Mouse (Mus musculus) testis, adult 2 months (tissue): Measurements from ENCODE around the gene D930007J09Rik. TPM values are rescaled to one million over a fixed set of nuclear protein-coding genes. Genes with fewer than 3 reads are reported as not detected.

ENCODE experiments used
- H3K27ac ChIP-seq: fragments of 200-500 bp; 2 replicates; pipeline ENCODE4 v1.5.1; 2012; ENCODE audit warnings: low read depth, low read length; ENCODE audit not compliant: control insufficient read depth, insufficient read depth
- H3K27me3 ChIP-seq: fragments of 200-500 bp; 2 replicates; pipeline ENCODE4 v1.6.1; 2012; ENCODE audit warnings: mild to moderate bottlenecking, low read length, moderate library complexity; ENCODE audit not compliant: control insufficient read depth, insufficient read depth
- H3K36me3 ChIP-seq: fragments of 200-500 bp; 2 replicates; pipeline ENCODE4 v1.6.1; 2012; ENCODE audit warnings: mild to moderate bottlenecking, low read length; ENCODE audit not compliant: control insufficient read depth, insufficient read depth
- H3K4me1 ChIP-seq: fragments of 200-500 bp; 2 replicates; pipeline ENCODE4 v1.6.1; 2012; ENCODE audit warnings: low read length; ENCODE audit not compliant: control insufficient read depth, insufficient read depth
- H3K4me3 ChIP-seq: fragments of 200-500 bp; 2 replicates; pipeline ENCODE4 v1.5.1; 2012; ENCODE audit warnings: low read depth, mild to moderate bottlenecking, low read length, moderate library complexity, mixed read lengths; ENCODE audit not compliant: control insufficient read depth
- CTCF ChIP-seq: fragments of 200-500 bp; IDR thresholded peaks from 2 replicates; pipeline ENCODE4 v1.5.1; 2012; ENCODE audit warnings: low read depth, mild to moderate bottlenecking, inconsistent platforms, low read length, moderate library complexity; ENCODE audit not compliant: control insufficient read depth, insufficient read depth, insufficient replicate concordance
- POLR2A ChIP-seq: fragments of 200-500 bp; IDR thresholded peaks from 2 replicates; pipeline ENCODE4 v1.6.1; 2012; ENCODE audit warnings: low read depth, mild to moderate bottlenecking, inconsistent platforms, low read length, moderate library complexity; ENCODE audit not compliant: control insufficient read depth
- polyA plus RNA-seq: library from polyadenylated mRNA; depleted of rRNA; stranded (reverse); fragments of >200 nt; gene quantifications from 2 replicates; pipeline ENCODE4 v1.2.3, GENCODE M21; 2012; rRNA removed

The D930007J09Rik gene
- polyA plus RNA-seq, 1 experiment, result not detected

- Histone ChIP-seq H3K27me3 (no peaks in the 10 kb centered on the region), H3K27ac (no peak overlapping the region), H3K36me3 (no peaks in the 10 kb centered on the region), H3K4me3 (no peak overlapping the region), H3K4me1 (peaks cover 6% of the 10 kb centered on the region)
- TF ChIP-seq POLR2A, result no peak
- no peak for TF ChIP-seq CTCF
Measured at GRCm38 (mm10) chr13:32776350-32776749, 26.3 kb downstream of the D930007J09Rik start.

- TF ChIP-seq POLR2A, result no peak
- TF ChIP-seq CTCF, result no peak
- Histone ChIP-seq H3K4me1 (peaks cover 6% of the 10 kb centered on the region), H3K4me3 (no peak overlapping the region), H3K27me3 (no peaks in the 10 kb centered on the region), H3K27ac (no peak overlapping the region), H3K36me3 (no peaks in the 10 kb centered on the region)
Measured at GRCm38 (mm10) chr13:32775889-32776288, 26.8 kb downstream of the D930007J09Rik start.

GRCm38 (mm10) chr13:32769960-32770359, 32.7 kb downstream of the D930007J09Rik start:
- H3K4me3 ChIP-seq, result no peak overlapping the region
- TF ChIP-seq POLR2A, result no peak
- no peak for TF ChIP-seq CTCF
- H3K27me3 ChIP-seq, result no peaks in the 10 kb centered on the region
- H3K27ac ChIP-seq, result no peak overlapping the region
- no peaks in the 10 kb centered on the region for H3K36me3 ChIP-seq
- H3K4me1 ChIP-seq, result no peaks in the 10 kb centered on the region

- Histone ChIP-seq H3K27me3 (no peaks in the 10 kb centered on the region), H3K4me3 (no peak overlapping the region), H3K27ac (no peak overlapping the region), H3K36me3 (no peaks in the 10 kb centered on the region), H3K4me1 (no peaks in the 10 kb centered on the region)
- TF ChIP-seq POLR2A, result no peak
- no peak for TF ChIP-seq CTCF
Measured at GRCm38 (mm10) chr13:32768104-32768503, 34.5 kb downstream of the D930007J09Rik start.

GRCm38 (mm10) chr13:32764448-32764847, 38.2 kb downstream of the D930007J09Rik start:
- H3K4me3 ChIP-seq, result no peak overlapping the region
- no peak overlapping the region for H3K27ac ChIP-seq
- no peak for TF ChIP-seq POLR2A
- TF ChIP-seq CTCF, result no peak
- H3K27me3 ChIP-seq, result no peaks in the 10 kb centered on the region
- H3K4me1 ChIP-seq, result no peaks in the 10 kb centered on the region
- no peaks in the 10 kb centered on the region for H3K36me3 ChIP-seq

- H3K27ac ChIP-seq, result no peak overlapping the region
- H3K27me3 ChIP-seq, result no peaks in the 10 kb centered on the region
- H3K4me1 ChIP-seq, result no peaks in the 10 kb centered on the region
- no peak for TF ChIP-seq POLR2A
- TF ChIP-seq CTCF, result no peak
- H3K36me3 ChIP-seq, result no peaks in the 10 kb centered on the region
- H3K4me3 ChIP-seq, result no peak overlapping the region
Measured at GRCm38 (mm10) chr13:32763141-32763540, 39.5 kb downstream of the D930007J09Rik start.

- H3K36me3 ChIP-seq, result no peaks in the 10 kb centered on the region
- H3K27ac ChIP-seq, result no peak overlapping the region
- no peaks in the 10 kb centered on the region for H3K4me1 ChIP-seq
- TF ChIP-seq POLR2A, result no peak
- no peak for TF ChIP-seq CTCF
- H3K27me3 ChIP-seq, result no peaks in the 10 kb centered on the region
- H3K4me3 ChIP-seq, result no peak overlapping the region
Measured at GRCm38 (mm10) chr13:32760795-32761194, 41.9 kb downstream of the D930007J09Rik start.

- Histone ChIP-seq H3K27me3 (no peaks in the 10 kb centered on the region), H3K27ac (no peak overlapping the region), H3K4me1 (no peaks in the 10 kb centered on the region), H3K4me3 (no peak overlapping the region), H3K36me3 (no peaks in the 10 kb centered on the region)
- no peak for TF ChIP-seq POLR2A
- no peak for TF ChIP-seq CTCF
Measured at GRCm38 (mm10) chr13:32759036-32759435, 43.6 kb downstream of the D930007J09Rik start.

Other genes starting within 250 kb of the D930007J09Rik start
- gene Mylk4, start 18.9 kb downstream of the D930007J09Rik start, polyA plus RNA-seq, result 0.56 and 0.60 TPM in 2 replicates
- gene Wrnip1, start 811 bp downstream of the D930007J09Rik start, polyA plus RNA-seq, result 5.9 and 6.5 TPM in 2 replicates
- 1.3 and 2.1 TPM in 2 replicates for gene Serpinb1a, start 48.3 kb upstream of the D930007J09Rik start, polyA plus RNA-seq
- not detected in 2 replicates for gene Serpinb1c, start 95.4 kb upstream of the D930007J09Rik start, polyA plus RNA-seq
- gene Serpinb6b, start 162.4 kb upstream of the D930007J09Rik start, polyA plus RNA-seq, result 0.83 and 0.87 TPM in 2 replicates
- 2.1 and 2.4 TPM in 2 replicates for gene Serpinb9, start 200.4 kb upstream of the D930007J09Rik start, polyA plus RNA-seq
- gene Serpinb9b, start 224.6 kb upstream of the D930007J09Rik start, polyA plus RNA-seq, result 0.17 and 0.29 TPM in 2 replicates